Mouse (Mus musculus): Measurements from ENCODE around the gene Zglp1.

DNA sequence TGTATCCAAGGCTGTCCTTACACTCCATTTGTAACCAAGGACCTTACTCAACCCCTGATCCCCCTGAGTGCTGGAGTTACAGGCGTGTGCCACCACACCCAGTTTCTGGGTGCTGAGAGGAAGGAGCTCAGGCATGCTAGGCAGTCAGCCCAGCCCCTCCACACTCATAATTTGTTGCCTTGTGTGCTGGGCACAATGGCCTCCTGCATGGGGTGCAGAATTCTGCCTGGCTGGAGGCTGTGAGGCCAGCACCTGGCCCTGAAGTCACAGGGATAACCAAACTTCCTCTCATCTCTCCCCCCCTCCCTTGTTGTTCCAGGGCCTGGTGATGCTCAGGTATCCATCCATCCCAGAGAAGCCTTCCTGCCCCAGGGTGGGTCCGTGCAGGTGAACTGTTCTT, 48.3 kb downstream of the Zglp1 start:
- TF ChIP-seq POLR2A (IDR thresholded peaks at IDR 0.05; ENCODE audit: extremely low read depth, insufficient read depth, low read length) = no peak
- TF ChIP-seq CTCF (IDR thresholded peaks at IDR 0.05; ENCODE audit: extremely low read depth, insufficient read depth, low read length) = no peak

All from cortical plate, adult 2 months (tissue).